Comparison of ENCODE assay signal across 35 mouse cellular contexts in genomic region chr14:79733501-79733900, GRCm38 (mm10). TPM values are rescaled to one million over a fixed set of nuclear protein-coding genes. Genes with fewer than 3 reads are reported as not detected.
"Had no signal": no experiment of that assay in that cellular context is flagged by ENCODE, and none has a peak within 500 bp of the region (broad histone marks: within the 10 kb centered on the region; RNA-seq: fewer than 3 reads in every experiment).

No protein-coding gene starts in this region.

- H3K4me3 ChIP-seq: heart, adult 2 months; heart, embryonic 10.5 days; heart, embryonic 12.5 days; heart, embryonic 13.5 days; heart, embryonic 15.5 days; hindbrain, embryonic 10.5 days; hindbrain, embryonic 12.5 days; hindbrain, embryonic 13.5 days; hindbrain, embryonic 15.5 days; intestine, embryonic 15.5 days; kidney, embryonic 15.5 days; layer of hippocampus, adult 2 months had no signal

- H3K27ac ChIP-seq: heart, adult 2 months; heart, embryonic 10.5 days; heart, embryonic 13.5 days; heart, embryonic 15.5 days; hindbrain, embryonic 10.5 days; hindbrain, embryonic 12.5 days; hindbrain, embryonic 13.5 days; hindbrain, embryonic 14.5 days; hindbrain, embryonic 15.5 days; hindbrain, postnatal 0 days; intestine, embryonic 15.5 days; kidney, embryonic 15.5 days; kidney, postnatal 0 days; layer of hippocampus, adult 2 months had no signal

- H3K9ac ChIP-seq: heart, embryonic 12.5 days; heart, embryonic 13.5 days; heart, embryonic 15.5 days; hindbrain, embryonic 12.5 days; hindbrain, embryonic 13.5 days; hindbrain, embryonic 14.5 days; hindbrain, embryonic 15.5 days; intestine, embryonic 15.5 days; kidney, embryonic 15.5 days had no signal

- H3K27me3 ChIP-seq: heart, embryonic 12.5 days; heart, embryonic 13.5 days; heart, embryonic 15.5 days; hindbrain, embryonic 12.5 days; hindbrain, embryonic 13.5 days; hindbrain, embryonic 15.5 days; intestine, embryonic 15.5 days; kidney, embryonic 15.5 days had no signal

- H3K4me2 ChIP-seq: heart, embryonic 11.5 days; heart, embryonic 12.5 days; heart, embryonic 13.5 days; heart, embryonic 15.5 days; hindbrain, embryonic 12.5 days; hindbrain, embryonic 13.5 days; hindbrain, embryonic 14.5 days; hindbrain, embryonic 15.5 days; intestine, embryonic 15.5 days; kidney, embryonic 15.5 days had no signal

- DNase-seq: heart, adult 2 months; heart, postnatal 10 days; heart, postnatal 14 days; heart, postnatal 36 days; heart, postnatal 4 days; kidney, adult 11 months; kidney, adult 18-20 months; kidney, adult 2 months; kidney, adult 8-10 months; kidney, adult 9 months; kidney, postnatal 10 days; kidney, postnatal 14 days; kidney, postnatal 25 days; kidney, postnatal 36 days; kidney, postnatal 4 days; layer of hippocampus, adult 9-11 months had no signal

- H3K36me3 ChIP-seq: heart, embryonic 10.5 days; heart, embryonic 12.5 days; heart, embryonic 13.5 days; heart, embryonic 15.5 days; hindbrain, embryonic 10.5 days; hindbrain, embryonic 12.5 days; hindbrain, embryonic 13.5 days; hindbrain, embryonic 15.5 days; intestine, embryonic 15.5 days; kidney, embryonic 15.5 days had no signal

- H3K9me3 ChIP-seq: heart, embryonic 10.5 days; heart, embryonic 13.5 days; heart, embryonic 15.5 days; hindbrain, embryonic 10.5 days; hindbrain, embryonic 12.5 days; hindbrain, embryonic 13.5 days; hindbrain, embryonic 15.5 days; intestine, embryonic 15.5 days; kidney, embryonic 15.5 days had no signal

- ATAC-seq: hindbrain, embryonic 16.5 days; hindbrain, postnatal 0 days; inflammation-experienced regulatory T-cells, adult 6 months; intestine, embryonic 15.5 days; intestine, embryonic 16.5 days; intestine, postnatal 0 days had no signal

- H3K4me1 ChIP-seq: heart, embryonic 10.5 days; hindbrain, embryonic 10.5 days; intestine, embryonic 15.5 days had no signal

RNA-seq across cellular contexts. Expression of gene Pcdh8, which starts 37.6 kb away (rescaled TPM):
- polyA plus RNA-seq: heart, adult 2 months; inflammation-experienced regulatory T-cells, adult 6 months had no signal
